Mouse (Mus musculus): Measurements from ENCODE around the gene Cacna1b. TPM values are rescaled to one million over a fixed set of nuclear protein-coding genes. Genes with fewer than 3 reads are reported as not detected.

Cacna1b gene
- polyA plus RNA-seq, 1 experiment from 2014 or later: 6.8 TPM

- Histone ChIP-seq H3K27me3 (replicated peaks) (no peaks in the 10 kb centered on the region), H3K27ac (no peak overlapping the region), H3K4me3 (no peak overlapping the region), H3K4me1 (no peaks in the 10 kb centered on the region), H3K36me3 (peaks cover 32% of the 10 kb centered on the region), H3K9ac (no peak overlapping the region), H3K4me2 (replicated peaks) (no peak overlapping the region), H3K9me3 (no peaks in the 10 kb centered on the region)
- no peak for ATAC-seq (ENCODE audit: low FRiP score, low read depth)
- 82% methylated on average over 7 of the region's 7 CpGs for WGBS
These were observed 45.0 kb downstream of the Cacna1b start for GRCm38 (mm10) chr2:24717963-24718362.

- Histone ChIP-seq H3K4me1 (no peaks in the 10 kb centered on the region), H3K36me3 (peaks cover 32% of the 10 kb centered on the region), H3K9me3 (no peaks in the 10 kb centered on the region), H3K27me3 (replicated peaks) (no peaks in the 10 kb centered on the region), H3K4me2 (replicated peaks) (no peak overlapping the region), H3K9ac (no peak overlapping the region), H3K4me3 (no peak overlapping the region), H3K27ac (no peak overlapping the region)
- WGBS: 88% methylated on average over 4 of the region's 4 CpGs
- ATAC-seq (ENCODE audit: low FRiP score, low read depth): no peak
These were observed 45.5 kb downstream of the Cacna1b start for GRCm38 (mm10) chr2:24717461-24717860.

- no peaks in the 10 kb centered on the region for H3K27me3 ChIP-seq (replicated peaks)
- H3K4me3 ChIP-seq: no peak overlapping the region
- H3K36me3 ChIP-seq: peaks cover 22% of the 10 kb centered on the region; the same call in 1 of the 2 replicates
- no peak for ATAC-seq (ENCODE audit: low FRiP score, low read depth)
- WGBS: 84% methylated on average over 10 of the region's 10 CpGs
- no peaks in the 10 kb centered on the region for H3K4me1 ChIP-seq
- no peaks in the 10 kb centered on the region for H3K9me3 ChIP-seq
- H3K27ac ChIP-seq: no peak overlapping the region
- no peak overlapping the region for H3K9ac ChIP-seq
- H3K4me2 ChIP-seq (replicated peaks): no peak overlapping the region
These were observed 57.0 kb downstream of the Cacna1b start for GRCm38 (mm10) chr2:24705929-24706328.

- H3K27ac ChIP-seq: no peak overlapping the region
- WGBS: 81% methylated on average over 3 of the region's 3 CpGs
- H3K4me2 ChIP-seq (replicated peaks): no peak overlapping the region
- H3K9ac ChIP-seq: no peak overlapping the region
- H3K9me3 ChIP-seq: no peaks in the 10 kb centered on the region
- H3K4me1 ChIP-seq: no peaks in the 10 kb centered on the region
- peaks cover 34% of the 10 kb centered on the region for H3K36me3 ChIP-seq
- 0 out of 2 replicates have a peak, but pooled peaks have one; percentile 33 for ATAC-seq (ENCODE audit: low FRiP score, low read depth)
- no peak overlapping the region for H3K4me3 ChIP-seq
- H3K27me3 ChIP-seq (replicated peaks): no peaks in the 10 kb centered on the region
These were observed 60.6 kb downstream of the Cacna1b start for GRCm38 (mm10) chr2:24702208-24702957.

GRCm38 (mm10) chr2:24697281-24697980 lies 65.5 kb downstream of the Cacna1b start:
- H3K27me3 ChIP-seq (replicated peaks): no peaks in the 10 kb centered on the region
- H3K9me3 ChIP-seq: no peaks in the 10 kb centered on the region
- no peak overlapping the region for H3K9ac ChIP-seq
- no peak for ATAC-seq (ENCODE audit: low FRiP score, low read depth)
- WGBS: 86% methylated on average over 8 of the region's 8 CpGs
- H3K4me3 ChIP-seq: no peak overlapping the region
- no peaks in the 10 kb centered on the region for H3K4me1 ChIP-seq
- H3K4me2 ChIP-seq (replicated peaks): no peak overlapping the region
- H3K27ac ChIP-seq: no peak overlapping the region
- peaks cover 25% of the 10 kb centered on the region for H3K36me3 ChIP-seq

GRCm38 (mm10) chr2:24692371-24692770 lies 70.6 kb downstream of the Cacna1b start:
- Histone ChIP-seq H3K4me1 (no peaks in the 10 kb centered on the region), H3K4me2 (replicated peaks) (no peak overlapping the region), H3K27me3 (replicated peaks) (no peaks in the 10 kb centered on the region), H3K27ac (no peak overlapping the region), H3K36me3 (peaks cover 17% of the 10 kb centered on the region), H3K9me3 (no peaks in the 10 kb centered on the region), H3K4me3 (no peak overlapping the region), H3K9ac (no peak overlapping the region)
- ATAC-seq (ENCODE audit: low FRiP score, low read depth): no peak
- WGBS: 97% methylated on average over 2 of the region's 2 CpGs

GRCm38 (mm10) chr2:24690356-24690755 lies 72.6 kb downstream of the Cacna1b start:
- no peaks in the 10 kb centered on the region for H3K27me3 ChIP-seq (replicated peaks)

GRCm38 (mm10) chr2:24685347-24685746 lies 77.6 kb downstream of the Cacna1b start:
- H3K9ac ChIP-seq: no peak overlapping the region
- no peak overlapping the region for H3K27ac ChIP-seq
- H3K9me3 ChIP-seq: no peaks in the 10 kb centered on the region
- ATAC-seq (ENCODE audit: low FRiP score, low read depth): no peak
- H3K4me2 ChIP-seq (replicated peaks): no peak overlapping the region
- 76% methylated on average over 5 of the region's 5 CpGs for WGBS
- peaks cover 27% of the 10 kb centered on the region for H3K36me3 ChIP-seq
- H3K4me1 ChIP-seq: no peaks in the 10 kb centered on the region
- no peaks in the 10 kb centered on the region for H3K27me3 ChIP-seq (replicated peaks)
- no peak overlapping the region for H3K4me3 ChIP-seq

More at GRCm38 (mm10) chr2:24690356-24690755, 72.6 kb downstream of the Cacna1b start:
- H3K27ac ChIP-seq: no peak overlapping the region
- H3K36me3 ChIP-seq: peaks cover 18% of the 10 kb centered on the region
- no peaks in the 10 kb centered on the region for H3K4me1 ChIP-seq
- WGBS: 95% methylated on average over 2 of the region's 2 CpGs
- H3K9me3 ChIP-seq: no peaks in the 10 kb centered on the region
- no peak overlapping the region for H3K4me3 ChIP-seq
- no peak for ATAC-seq (ENCODE audit: low FRiP score, low read depth)
- H3K9ac ChIP-seq: no peak overlapping the region
- H3K4me2 ChIP-seq (replicated peaks): no peak overlapping the region

GRCm38 (mm10) chr2:24684796-24685195 lies 78.2 kb downstream of the Cacna1b start:
- WGBS: 88% methylated on average over 4 of the region's 4 CpGs
- Histone ChIP-seq H3K27ac (no peak overlapping the region), H3K36me3 (peaks cover 25% of the 10 kb centered on the region)

GRCm38 (mm10) chr2:24683266-24683665 lies 79.7 kb downstream of the Cacna1b start:
- no peak overlapping the region for H3K4me2 ChIP-seq (replicated peaks)
- WGBS: 86% methylated on average over 3 of the region's 3 CpGs
- ATAC-seq (ENCODE audit: low FRiP score, low read depth): no peak

More at GRCm38 (mm10) chr2:24684796-24685195, 78.2 kb downstream of the Cacna1b start:
- H3K4me3 ChIP-seq: no peak overlapping the region
- no peak overlapping the region for H3K4me2 ChIP-seq (replicated peaks)
- 0 out of 2 replicates have a peak, but pooled peaks cover under 1% of the 10 kb centered on the region for H3K4me1 ChIP-seq
- ATAC-seq (ENCODE audit: low FRiP score, low read depth): no peak
- no peaks in the 10 kb centered on the region for H3K27me3 ChIP-seq (replicated peaks)
- H3K9me3 ChIP-seq: no peaks in the 10 kb centered on the region
- H3K9ac ChIP-seq: no peak overlapping the region

GRCm38 (mm10) chr2:24680731-24681130 lies 82.2 kb downstream of the Cacna1b start:
- Histone ChIP-seq H3K27me3 (replicated peaks) (0 out of 2 replicates have a peak, but pooled peaks cover 8% of the 10 kb centered on the region), H3K4me1 (peaks cover 8% of the 10 kb centered on the region; the same call in 1 of the 2 replicates), H3K36me3 (peaks cover 30% of the 10 kb centered on the region), H3K4me2 (replicated peaks) (no peak overlapping the region), H3K27ac (no peak overlapping the region), H3K9ac (no peak overlapping the region), H3K9me3 (no peaks in the 10 kb centered on the region), H3K4me3 (no peak overlapping the region)
- WGBS: 88% methylated on average over 1 of the region's 1 CpGs
- ATAC-seq (ENCODE audit: low FRiP score, low read depth): no peak

More at GRCm38 (mm10) chr2:24683266-24683665, 79.7 kb downstream of the Cacna1b start:
- no peak overlapping the region for H3K27ac ChIP-seq
- no peak overlapping the region for H3K9ac ChIP-seq
- peaks cover 8% of the 10 kb centered on the region; the same call in 1 of the 2 replicates for H3K4me1 ChIP-seq
- H3K4me3 ChIP-seq: no peak overlapping the region
- no peaks in the 10 kb centered on the region for H3K9me3 ChIP-seq
- 0 out of 2 replicates have a peak, but pooled peaks cover 8% of the 10 kb centered on the region for H3K27me3 ChIP-seq (replicated peaks)
- H3K36me3 ChIP-seq: peaks cover 27% of the 10 kb centered on the region

- WGBS: 87% methylated on average over 2 of the region's 2 CpGs
- Histone ChIP-seq H3K27ac (no peak overlapping the region), H3K36me3 (peaks cover 25% of the 10 kb centered on the region), H3K9ac (no peak overlapping the region), H3K9me3 (no peaks in the 10 kb centered on the region), H3K4me2 (replicated peaks) (no peak overlapping the region), H3K4me3 (no peak overlapping the region), H3K27me3 (replicated peaks) (0 out of 2 replicates have a peak, but pooled peaks cover 8% of the 10 kb centered on the region), H3K4me1 (peaks cover 8% of the 10 kb centered on the region; the same call in 1 of the 2 replicates)
- ATAC-seq (ENCODE audit: low FRiP score, low read depth): no peak
These were observed 82.8 kb downstream of the Cacna1b start for GRCm38 (mm10) chr2:24680176-24680575.

Measured in neural tube, embryonic 12.5 days (tissue).